ENCODE assay signal across 29 mouse cellular contexts in genomic region chr1:34095173-34095572, GRCm38 (mm10).
DNase-seq lines count a peak whose midpoint lies in the region; ATAC-seq and TF ChIP-seq lines count a peak whose summit lies in the region.
"Had no signal": no experiment of that assay in that cellular context is flagged by ENCODE, and none has a peak within 500 bp of the region (broad histone marks: within the 10 kb centered on the region; RNA-seq: fewer than 3 reads in every experiment).

No protein-coding gene starts in this region.

- no peak for TF ChIP-seq POLR2A in kidney, adult 2 months (IDR thresholded peaks at IDR 0.05; ENCODE audit: low read depth, low read length)

- H3K9me3 ChIP-seq in embryonic facial prominence, embryonic 14.5 days (ENCODE audit: control insufficient read depth, low read length) = no peaks in the 10 kb centered on the region
- H3K9me3 ChIP-seq in embryonic facial prominence, embryonic 10.5 days = no peaks in the 10 kb centered on the region
- no peaks in the 10 kb centered on the region for H3K9me3 ChIP-seq in limb, embryonic 13.5 days
- H3K9me3 ChIP-seq in limb, embryonic 10.5 days (replicated peaks) = no peaks in the 10 kb centered on the region
- H3K9me3 ChIP-seq: forebrain, embryonic 10.5 days; forebrain, embryonic 15.5 days; hindbrain, embryonic 15.5 days; liver, embryonic 15.5 days; midbrain, embryonic 10.5 days; midbrain, embryonic 15.5 days; neural tube, embryonic 12.5 days had no signal

- peak; percentile 57 for DNase-seq in embryonic facial prominence, embryonic 14.5 days (ENCODE audit: low spot score)
- no peak for DNase-seq in embryonic facial prominence, embryonic 10.5 days (ENCODE audit: low spot score)
- DNase-seq in kidney, adult 2 months = no peak
- no peak for DNase-seq in kidney, postnatal 14 days
- no peak for DNase-seq in limb, embryonic 10.5 days (ENCODE audit: low spot score)
- DNase-seq in retina, embryonic 14.5 days (ENCODE audit: low spot score) = peak; percentile 54
- no peak for DNase-seq in urinary bladder, postnatal 14 days (ENCODE audit: low spot score)
- DNase-seq: adrenal gland, adult 2 months; adrenal gland, postnatal 36 days; cerebellum, adult 2 months; cerebellum, postnatal 14 days; gastrocnemius, postnatal 36 days; heart, adult 2 months; kidney, adult 11 months; layer of hippocampus, adult 9-11 months; lung, embryonic 14.5 days; lung, postnatal 14 days; right cerebral cortex, postnatal 14 days had no signal

- peak; percentile 58; the same call in 1 of the 2 replicates for ATAC-seq in embryonic facial prominence, embryonic 14.5 days (ENCODE audit: low read depth)
- peak; percentile 32; the same call in 1 of the 2 replicates for ATAC-seq in limb, embryonic 13.5 days (ENCODE audit: low FRiP score, low read depth)
- ATAC-seq: activated CD4-positive, CD25-positive, alpha-beta regulatory T cell, adult 4 months; forebrain, embryonic 15.5 days; inflammation-experienced regulatory T-cells, adult 6 months; midbrain, embryonic 15.5 days had no signal

- H3K9ac ChIP-seq in embryonic facial prominence, embryonic 14.5 days (ENCODE audit: low read depth, low read length) = no peak overlapping the region
- H3K9ac ChIP-seq in limb, embryonic 13.5 days = no peak overlapping the region
- H3K9ac ChIP-seq: forebrain, embryonic 15.5 days; hindbrain, embryonic 15.5 days; liver, embryonic 15.5 days; lung, embryonic 14.5 days; midbrain, embryonic 15.5 days; neural tube, embryonic 12.5 days had no signal

- no peaks in the 10 kb centered on the region; the same call in 1 of the 2 replicates for H3K4me1 ChIP-seq in embryonic facial prominence, embryonic 14.5 days (ENCODE audit: control insufficient read depth, insufficient read depth, low read length)
- H3K4me1 ChIP-seq in embryonic facial prominence, embryonic 10.5 days = 0 out of 2 replicates have a peak, but pooled peaks cover 9% of the 10 kb centered on the region
- no peaks in the 10 kb centered on the region for H3K4me1 ChIP-seq in kidney, adult 2 months (ENCODE audit: control insufficient read depth, insufficient read depth, low read length)
- peaks cover 13% of the 10 kb centered on the region for H3K4me1 ChIP-seq in limb, embryonic 13.5 days
- H3K4me1 ChIP-seq in limb, embryonic 10.5 days = peaks cover 19% of the 10 kb centered on the region
- H3K4me1 ChIP-seq: liver, embryonic 15.5 days had no signal

- H3K4me2 ChIP-seq in embryonic facial prominence, embryonic 14.5 days (ENCODE audit: low read depth, low read length) = no peak overlapping the region
- no peak overlapping the region for H3K4me2 ChIP-seq in limb, embryonic 13.5 days (replicated peaks)
- H3K4me2 ChIP-seq: forebrain, embryonic 15.5 days; hindbrain, embryonic 15.5 days; liver, embryonic 15.5 days; lung, embryonic 14.5 days; midbrain, embryonic 15.5 days; neural tube, embryonic 12.5 days had no signal

- H3K36me3 ChIP-seq in embryonic facial prominence, embryonic 14.5 days (ENCODE audit: control insufficient read depth, insufficient read depth, low read length) = no peaks in the 10 kb centered on the region
- H3K36me3 ChIP-seq in embryonic facial prominence, embryonic 10.5 days (replicated peaks) = peaks cover under 1% of the 10 kb centered on the region
- H3K36me3 ChIP-seq in kidney, adult 2 months (ENCODE audit: control insufficient read depth, insufficient read depth, low read length) = no peaks in the 10 kb centered on the region
- peaks cover under 1% of the 10 kb centered on the region; the same call in 1 of the 2 replicates for H3K36me3 ChIP-seq in limb, embryonic 13.5 days
- 0 out of 2 replicates have a peak, but pooled peaks cover under 1% of the 10 kb centered on the region for H3K36me3 ChIP-seq in limb, embryonic 10.5 days
- H3K36me3 ChIP-seq: forebrain, embryonic 15.5 days; hindbrain, embryonic 15.5 days; liver, embryonic 15.5 days; midbrain, embryonic 15.5 days; neural tube, embryonic 12.5 days had no signal

- no peak overlapping the region for H3K4me3 ChIP-seq in embryonic facial prominence, embryonic 14.5 days (ENCODE audit: low read depth, low read length)
- H3K4me3 ChIP-seq in embryonic facial prominence, embryonic 10.5 days = no peak overlapping the region
- H3K4me3 ChIP-seq in kidney, adult 2 months (ENCODE audit: insufficient read depth, low read depth, low read length) = no peak overlapping the region
- no peak overlapping the region for H3K4me3 ChIP-seq in limb, embryonic 13.5 days
- H3K4me3 ChIP-seq in limb, embryonic 10.5 days = no peak overlapping the region
- H3K4me3 ChIP-seq: forebrain, embryonic 10.5 days; forebrain, embryonic 15.5 days; heart, adult 2 months; hindbrain, embryonic 10.5 days; hindbrain, embryonic 15.5 days; liver, embryonic 15.5 days; midbrain, embryonic 10.5 days; midbrain, embryonic 15.5 days; neural tube, embryonic 12.5 days had no signal

- WGBS in embryonic facial prominence, embryonic 14.5 days = 50% methylated on average over 4 of the region's 4 CpGs
- 62% methylated on average over 4 of the region's 4 CpGs for WGBS in embryonic facial prominence, embryonic 10.5 days
- WGBS in kidney, adult 2 months = 8% methylated on average over 4 of the region's 4 CpGs
- WGBS in limb, embryonic 13.5 days = 21% methylated on average over 4 of the region's 4 CpGs
- WGBS in limb, embryonic 10.5 days = 47% methylated on average over 4 of the region's 4 CpGs

- no peaks in the 10 kb centered on the region for H3K27me3 ChIP-seq in embryonic facial prominence, embryonic 14.5 days (replicated peaks; ENCODE audit: control insufficient read depth, insufficient read depth, low read length)
- no peaks in the 10 kb centered on the region for H3K27me3 ChIP-seq in embryonic facial prominence, embryonic 10.5 days (replicated peaks; ENCODE audit: low read depth, poor library complexity, severe bottlenecking)
- no peaks in the 10 kb centered on the region for H3K27me3 ChIP-seq in kidney, adult 2 months (replicated peaks; ENCODE audit: control insufficient read depth, insufficient read depth, low read length)
- no peaks in the 10 kb centered on the region for H3K27me3 ChIP-seq in limb, embryonic 13.5 days
- no peaks in the 10 kb centered on the region for H3K27me3 ChIP-seq in limb, embryonic 10.5 days (ENCODE audit: low read depth, poor library complexity, severe bottlenecking)
- H3K27me3 ChIP-seq: forebrain, embryonic 15.5 days; hindbrain, embryonic 15.5 days; liver, embryonic 15.5 days; midbrain, embryonic 15.5 days; neural tube, embryonic 12.5 days had no signal

- no peak for TF ChIP-seq CTCF in kidney, adult 2 months (conservative IDR thresholded peaks at IDR 0.05; ENCODE audit: insufficient read depth, insufficient read length, low read depth, low read length)

- no peak overlapping the region for H3K27ac ChIP-seq in embryonic facial prominence, embryonic 14.5 days (replicated peaks; ENCODE audit: low read depth, low read length)
- no peak overlapping the region for H3K27ac ChIP-seq in embryonic facial prominence, embryonic 10.5 days (replicated peaks)
- H3K27ac ChIP-seq in kidney, adult 2 months (ENCODE audit: insufficient read depth, low read depth, low read length) = peak overlapping the region; percentile 11; the same call in 1 of the 2 replicates
- no peak overlapping the region for H3K27ac ChIP-seq in limb, embryonic 13.5 days
- no peak overlapping the region for H3K27ac ChIP-seq in limb, embryonic 10.5 days
- H3K27ac ChIP-seq: forebrain, embryonic 10.5 days; forebrain, embryonic 15.5 days; heart, adult 2 months; hindbrain, embryonic 10.5 days; hindbrain, embryonic 15.5 days; liver, embryonic 15.5 days; midbrain, embryonic 10.5 days; midbrain, embryonic 15.5 days; neural tube, embryonic 12.5 days had no signal

Comparison
In these comparisons a context has a peak if more than half of its experiments do, and no peak if none do; other contexts are left out.
1. DNase-seq: peak in embryonic facial prominence, embryonic 14.5 days (single experiment) and retina, embryonic 14.5 days (single experiment); none in embryonic facial prominence, embryonic 10.5 days (single experiment), kidney, adult 2 months (single experiment), kidney, postnatal 14 days (single experiment), limb, embryonic 10.5 days (single experiment) and urinary bladder, postnatal 14 days (single experiment).